Mouse (Mus musculus) neutrophil, adult 5-6 weeks (primary cell): Measurements from ENCODE around the gene Ranbp3l. TPM values are rescaled to one million over a fixed set of nuclear protein-coding genes. Genes with fewer than 3 reads are reported as not detected.

Experiments used
- ATAC-seq: fragments of 151-379, 151-347 bp; 2 replicates; pipeline ENCODE4 v1.8.0; 2017; ENCODE audit warnings: mild to moderate bottlenecking, moderate TSS enrichment; ENCODE audit not compliant: insufficient number of reproducible peaks, poor library complexity, low FRiP score, severe bottlenecking; ENCODE audit errors: extremely low read depth
- total RNA-seq: library from RNA; stranded (forward); fragments of 200-1000 nt; gene quantifications from 2 replicates; pipeline ENCODE4 v1.2.3, GENCODE M21; 2017

The Ranbp3l gene
- total RNA-seq, 1 experiment from 2014 or later, result not detected

DNA sequence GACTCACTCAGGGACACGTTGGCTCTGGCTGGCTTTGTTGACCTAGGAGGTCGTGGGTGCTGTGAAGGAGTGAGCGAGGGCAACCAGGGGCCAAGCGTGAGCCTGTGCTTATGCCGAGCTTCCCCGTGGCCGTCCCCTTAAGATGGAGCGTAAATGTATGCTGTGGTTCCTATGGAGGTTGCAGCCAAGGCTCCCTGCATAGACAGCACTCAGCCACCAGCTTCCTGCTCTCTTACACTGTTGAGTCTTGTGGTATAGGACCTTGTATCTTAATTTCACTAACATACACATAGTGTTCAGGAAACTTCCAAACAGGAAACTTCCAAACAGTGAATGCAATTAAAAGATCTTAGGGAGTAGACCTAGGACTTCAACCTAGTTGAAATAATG is 120.9 kb downstream of the Ranbp3l start:
- no peak for ATAC-seq

DNA sequence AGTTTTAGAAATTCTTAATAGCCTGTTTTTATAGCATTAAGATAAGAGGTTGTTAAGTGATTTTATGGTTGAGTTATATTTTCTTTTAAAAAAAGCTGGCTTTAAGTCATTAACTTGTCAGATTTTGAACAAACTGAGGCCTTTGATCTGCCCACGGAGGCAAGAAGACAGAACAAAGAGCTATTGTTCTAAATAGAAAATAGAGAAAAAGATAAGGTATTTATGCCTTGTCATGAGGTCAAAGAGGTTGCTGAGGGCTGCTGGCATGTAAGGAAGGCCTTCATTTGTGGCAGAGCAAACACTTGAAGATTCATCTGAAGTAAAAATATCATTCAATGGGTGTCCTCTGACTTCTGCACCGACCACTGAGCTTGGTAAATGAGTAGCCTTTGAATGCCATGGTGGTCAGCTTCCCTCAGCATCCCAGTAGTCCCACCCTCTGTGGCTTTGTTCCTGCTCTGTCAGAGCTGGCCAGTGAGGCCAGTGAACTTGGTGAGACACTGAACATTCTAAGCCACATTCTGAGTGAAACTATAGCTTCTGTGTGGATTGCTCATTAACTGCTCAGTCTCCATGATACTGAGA is 121.5 kb downstream of the Ranbp3l start:
- ATAC-seq, result no peak

DNA sequence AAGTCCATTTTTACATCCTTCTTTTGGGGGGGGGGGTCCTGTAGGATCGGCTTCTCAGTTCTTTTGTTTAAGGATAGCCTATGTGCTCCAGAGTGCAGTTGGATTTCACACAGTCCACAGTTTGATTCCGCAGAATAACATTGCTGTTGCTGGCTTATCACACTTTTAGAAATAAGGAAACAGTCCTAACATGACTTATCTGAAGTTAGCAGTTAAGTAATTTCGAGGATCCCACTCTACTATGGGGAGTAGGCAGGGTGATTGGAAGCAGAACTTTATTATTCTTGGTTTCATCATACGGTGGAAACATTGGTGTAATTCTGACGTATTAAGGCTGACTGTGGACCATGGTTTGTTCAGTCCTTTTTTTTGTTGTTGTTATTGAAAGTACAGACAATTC is 122.9 kb downstream of the Ranbp3l start:
- no peak for ATAC-seq

DNA sequence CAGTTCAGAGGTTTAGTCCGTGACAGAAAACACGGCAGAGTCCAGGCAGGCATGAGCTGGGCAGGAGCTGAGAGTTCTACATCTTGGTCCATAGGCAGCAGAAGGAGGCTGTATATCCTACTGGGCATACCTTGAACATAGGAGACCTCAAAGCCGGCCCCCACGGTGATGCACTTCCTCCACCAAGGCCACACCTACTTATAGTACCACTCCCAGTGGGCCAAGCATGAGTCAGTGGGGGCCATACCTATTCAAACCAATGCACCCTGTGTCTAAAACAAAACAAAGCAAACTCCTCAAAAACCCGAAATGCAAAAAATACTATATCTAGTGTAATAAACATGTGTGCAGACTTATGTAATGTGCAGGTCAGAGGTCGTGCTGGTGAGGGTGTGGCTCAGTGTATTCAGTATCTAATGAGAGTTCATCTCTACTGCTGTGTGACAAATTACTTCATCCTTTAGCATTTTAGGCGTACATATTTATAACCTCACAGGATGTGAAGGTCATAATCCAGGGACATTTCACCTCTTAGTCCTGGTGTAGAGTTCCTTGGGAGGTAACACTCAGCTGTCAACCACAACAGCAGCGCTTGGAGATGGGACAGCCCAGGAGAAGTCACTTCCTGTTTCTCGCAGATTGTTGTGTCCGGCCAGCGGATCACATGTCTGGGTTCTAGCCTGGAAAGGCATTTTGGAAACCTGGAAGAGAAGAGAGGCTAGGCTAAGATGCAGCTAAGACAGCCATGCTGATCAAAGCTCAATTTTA is 126.0 kb downstream of the Ranbp3l start:
- no peak for ATAC-seq

DNA sequence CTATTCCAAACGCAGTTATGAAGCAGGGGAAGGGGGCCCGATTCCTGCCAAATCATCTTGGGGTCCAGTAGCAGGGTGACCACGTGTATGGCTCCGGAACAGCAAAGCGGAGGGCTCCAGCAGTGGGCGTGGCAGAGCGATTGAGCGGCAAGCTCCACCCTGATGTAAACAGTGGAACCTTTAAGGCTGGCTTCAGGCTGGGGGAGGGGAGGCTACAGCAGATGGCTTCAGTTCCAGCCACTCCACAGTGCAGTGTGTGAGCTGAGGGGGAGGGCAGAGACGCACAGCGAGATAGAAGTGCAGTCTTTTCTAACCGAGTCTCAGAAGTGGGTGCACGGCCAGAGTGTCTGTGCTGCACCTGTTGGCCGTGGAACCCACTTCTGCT is 126.6 kb downstream of the Ranbp3l start:
- no peak for ATAC-seq

DNA sequence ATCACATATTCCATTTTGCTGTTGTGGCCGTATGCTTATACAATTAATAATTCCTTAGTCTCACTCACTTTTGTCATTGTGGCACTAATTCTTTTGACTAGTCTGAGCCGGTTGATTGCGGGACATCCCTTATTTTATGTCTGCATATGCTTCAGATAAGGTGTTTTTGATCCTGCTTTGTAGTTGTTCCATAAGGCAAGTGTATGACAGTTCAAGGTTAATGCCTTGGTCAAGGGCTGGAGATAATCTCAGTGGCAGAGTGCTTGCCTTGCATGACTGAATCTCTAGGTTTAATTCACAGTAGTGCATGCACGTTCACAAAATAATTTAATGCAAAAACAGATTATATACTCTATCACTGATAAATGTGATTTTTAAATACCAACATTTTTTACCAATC is 129.1 kb downstream of the Ranbp3l start:
- no peak for ATAC-seq

DNA sequence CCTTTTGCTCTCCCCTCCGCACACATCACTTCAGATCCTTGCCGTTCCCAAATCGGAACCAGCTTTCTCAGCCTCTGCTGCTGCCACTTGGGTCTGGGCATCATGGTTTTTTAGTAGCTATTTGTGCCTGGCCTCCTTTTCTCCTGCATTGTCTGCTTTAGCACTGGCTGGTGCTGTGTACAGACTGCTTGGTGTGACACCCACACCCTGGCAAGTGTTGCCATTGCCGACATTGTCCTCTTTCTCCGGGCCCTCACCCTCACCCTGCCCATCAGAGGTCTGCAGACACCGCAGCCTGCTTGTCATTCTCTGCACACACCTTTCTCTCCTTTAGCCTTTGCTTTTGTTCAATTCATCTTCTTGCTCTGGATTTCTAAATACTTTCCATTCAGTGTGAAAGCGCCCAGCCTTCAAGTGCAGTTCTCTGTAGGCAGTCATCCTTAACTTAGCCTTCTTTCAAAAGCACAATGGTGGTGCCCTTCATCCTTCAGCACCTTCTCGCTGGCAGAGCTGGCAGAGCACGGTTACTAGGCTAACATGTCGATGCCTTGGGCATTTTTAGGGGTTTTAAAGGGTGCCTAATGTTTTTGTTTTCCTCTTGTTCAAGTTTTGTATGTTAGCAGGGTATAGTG is 132.8 kb downstream of the Ranbp3l start:
- no peak for ATAC-seq

DNA sequence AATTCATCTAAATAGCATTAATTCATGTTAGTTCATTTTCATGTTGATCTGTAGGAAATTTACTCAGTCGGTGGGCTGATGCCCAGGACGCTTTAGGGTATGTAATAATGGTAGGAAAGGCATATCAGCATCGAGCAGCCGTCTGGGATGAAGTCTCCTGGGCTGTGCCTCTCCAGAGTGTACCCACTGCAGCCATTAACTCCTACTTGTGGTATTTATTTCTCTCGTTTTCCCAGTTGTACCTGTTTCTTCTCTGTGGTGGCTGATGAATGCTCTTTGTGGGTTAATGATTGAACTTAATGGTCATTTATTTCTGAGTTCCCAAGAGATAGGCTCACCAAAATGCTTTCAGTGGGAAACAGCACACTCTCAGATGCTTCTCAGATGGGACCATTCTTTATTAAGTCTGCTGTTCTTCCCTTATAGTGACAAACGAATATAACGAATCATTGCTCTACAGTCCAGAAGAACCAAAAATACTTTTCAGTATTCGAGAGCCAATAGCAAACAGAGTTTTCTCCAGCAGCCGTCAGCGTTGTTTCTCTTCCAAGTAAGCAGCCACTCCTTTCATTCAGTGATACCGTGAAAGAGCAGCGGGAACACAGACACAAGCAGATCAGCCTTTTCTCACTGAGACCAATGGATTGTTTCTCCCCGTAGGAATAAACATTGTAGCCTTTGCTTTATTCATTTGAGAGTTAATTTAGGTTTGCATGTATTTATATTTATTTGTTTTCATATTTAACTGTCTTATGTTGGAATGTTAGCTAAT is 138.7 kb downstream of the Ranbp3l start:
- ATAC-seq, result no peak

DNA sequence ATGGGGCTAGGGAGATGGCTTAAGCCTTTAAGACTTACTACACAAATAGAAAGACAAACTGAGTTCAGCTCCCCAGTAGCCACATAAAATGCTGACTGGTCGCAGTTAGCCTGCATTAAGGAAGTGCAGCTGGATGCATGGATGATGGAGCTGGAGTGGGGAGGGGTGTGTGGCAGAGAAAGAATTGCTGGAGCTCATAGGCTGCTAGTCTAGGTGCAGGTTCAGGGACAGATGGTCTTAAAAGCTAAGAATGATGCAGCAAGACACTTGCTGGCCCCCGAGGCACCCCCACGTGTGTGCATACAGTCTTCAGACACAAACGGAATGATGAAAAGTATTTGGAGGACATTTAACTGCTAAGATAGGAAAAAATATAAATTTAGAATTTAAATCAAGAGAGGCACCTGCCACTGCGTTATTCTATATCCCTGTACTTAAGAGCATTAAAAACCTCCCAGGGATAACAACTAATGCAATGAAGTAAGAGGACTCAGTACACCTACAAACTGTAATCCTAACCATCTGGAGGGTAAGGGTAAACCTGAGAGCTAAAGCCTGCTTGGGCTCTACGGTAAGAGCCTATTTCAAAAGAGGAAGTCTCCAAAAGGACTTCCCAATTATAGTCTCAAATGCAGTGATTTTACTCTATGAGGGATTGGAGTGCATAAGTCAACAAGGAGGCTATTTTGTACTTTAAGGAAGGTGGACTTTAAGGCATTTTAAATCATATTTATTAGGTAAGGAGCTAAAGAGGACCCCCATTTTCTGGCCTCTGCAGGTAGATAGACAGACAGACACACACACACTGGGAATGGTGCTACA is 143.0 kb downstream of the Ranbp3l start:
- ATAC-seq, result no peak

DNA sequence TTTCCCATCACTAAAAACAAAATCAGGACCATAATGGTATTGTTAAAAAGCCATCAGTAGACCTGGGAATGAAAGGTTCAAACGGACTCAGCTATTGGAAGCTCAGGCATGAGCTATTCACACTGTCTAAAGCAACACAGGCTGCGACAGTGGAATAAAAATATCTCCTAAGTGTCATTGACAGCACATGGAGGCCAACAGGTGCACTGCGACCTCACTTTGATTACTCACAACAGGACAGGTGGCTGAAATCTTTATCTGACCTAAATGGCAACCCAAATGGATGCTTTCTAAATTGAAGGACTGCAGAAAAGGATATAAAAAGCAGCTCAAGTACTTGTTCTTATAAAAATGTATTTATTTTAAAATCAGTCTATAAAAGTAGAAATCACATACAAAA is 143.9 kb downstream of the Ranbp3l start:
- no peak for ATAC-seq

DNA sequence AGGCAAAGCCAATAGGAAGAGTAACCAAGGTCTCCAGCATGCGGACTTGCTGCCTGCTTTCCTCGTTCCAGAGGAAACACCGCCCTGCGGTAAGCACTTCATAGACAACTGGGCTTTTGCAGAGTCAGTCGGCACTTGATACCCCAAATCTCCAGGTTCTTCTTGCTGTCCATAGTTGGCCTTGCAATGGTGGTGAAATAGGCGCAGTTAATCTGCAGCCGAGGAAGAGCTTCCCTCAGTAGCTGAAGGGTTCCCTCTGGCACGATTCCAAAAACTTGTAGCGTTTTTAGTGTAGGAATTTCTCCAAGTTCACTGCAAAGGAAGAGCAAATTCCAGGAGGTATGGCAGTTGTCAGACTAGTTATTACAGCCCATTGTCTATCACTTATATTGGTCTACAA is 145.8 kb downstream of the Ranbp3l start:
- ATAC-seq, result no peak

DNA sequence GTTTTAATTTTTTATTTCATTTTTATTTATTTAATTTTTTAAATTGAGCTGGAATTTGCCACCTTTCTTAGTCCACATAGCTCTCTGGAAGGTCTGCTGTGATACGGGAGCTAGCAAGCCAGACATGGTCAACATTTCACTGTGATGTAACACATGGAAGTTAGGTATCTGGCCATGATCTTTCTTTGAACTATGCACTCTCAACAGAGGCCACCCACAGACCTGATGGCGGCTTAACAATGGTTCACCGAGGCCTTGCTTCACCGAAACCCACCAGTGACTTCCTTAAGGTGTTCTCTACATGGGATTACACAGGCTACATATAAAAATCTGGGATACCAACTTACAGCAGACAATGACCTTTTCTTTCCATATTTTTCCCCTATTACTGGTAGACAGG is 146.4 kb downstream of the Ranbp3l start:
- ATAC-seq, result no peak

DNA sequence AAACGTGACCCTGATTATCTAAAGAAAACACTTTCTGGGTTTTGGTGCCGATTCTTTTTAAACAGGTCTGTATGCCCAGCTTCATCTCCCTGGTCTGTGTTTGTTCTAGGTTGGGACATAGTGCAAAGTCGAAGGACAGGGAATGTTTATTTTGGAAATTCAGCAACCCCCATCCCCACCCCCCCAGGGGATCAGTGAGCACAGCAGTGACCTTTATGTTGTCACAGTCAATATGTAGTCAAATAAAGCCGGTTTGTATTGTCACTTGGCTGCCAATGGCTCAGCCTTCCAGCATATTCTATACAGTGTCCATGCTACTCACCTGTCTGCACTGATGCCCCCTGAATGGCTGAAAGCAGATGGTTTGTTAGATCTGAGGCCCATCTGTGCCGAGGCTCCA is 146.8 kb downstream of the Ranbp3l start:
- no peak for ATAC-seq

Other genes starting within 250 kb of the Ranbp3l start
- 49.5 and 49.6 TPM in 2 replicates for gene Nadk2, start 103.3 kb downstream of the Ranbp3l start, total RNA-seq
- 4.3 and 5.0 TPM in 2 replicates for gene Lmbrd2, start 172.6 kb downstream of the Ranbp3l start, total RNA-seq
- gene Skp2, start 187.5 kb downstream of the Ranbp3l start, total RNA-seq, result 2.9 and 3.6 TPM in 2 replicates